15 mouse cellular contexts compared by ENCODE assay signal in genomic region chr9:5393561-5393960, GRCm38 (mm10).
DNase-seq lines count a peak whose midpoint lies in the region.
"Had no signal": no experiment of that assay in that cellular context is flagged by ENCODE, and none has a peak within 500 bp of the region (broad histone marks: within the 10 kb centered on the region; RNA-seq: fewer than 3 reads in every experiment).

No protein-coding gene starts in this region.

- DNase-seq in 3134 (ENCODE audit: extremely low read depth, insufficient read length, low spot score) (peak; percentile 1), 3T3-L1 (ENCODE audit: low read depth, low spot score) (peak; percentile 26), adipocyte (ENCODE audit: low spot score) (peak; percentile 42)
- DNase-seq in urinary bladder, postnatal 4 days (ENCODE audit: low spot score in 2 of 2): no peak
- no peak for DNase-seq in right cerebral cortex, adult 18-20 months
- DNase-seq: adrenal gland, adult 2 months; adrenal gland, postnatal 10 days; adrenal gland, postnatal 25 days; cerebellum, adult 11 months; cerebellum, adult 18-20 months; cerebellum, adult 8-10 months; cerebellum, adult 9-11 months; cerebellum, postnatal 14 days; cerebellum, postnatal 36 days; embryo, embryonic 11 days had no signal

Comparison
In these comparisons a context has a peak if more than half of its experiments do, and no peak if none do; other contexts are left out.
1. DNase-seq: peak in 3134 (single experiment), 3T3-L1 (single experiment) and adipocyte (single experiment); none in urinary bladder, postnatal 4 days (0 of 2) and right cerebral cortex, adult 18-20 months (single experiment).